Mouse (Mus musculus): ENCODE measurements around the gene Gldc. TPM values are rescaled to one million over a fixed set of nuclear protein-coding genes. Genes with fewer than 3 reads are reported as not detected.

Gene Gldc
- polyA plus RNA-seq, 1 experiment = 74.2 TPM

GRCm38 (mm10) chr19:30108616-30109015 lies 66.6 kb downstream of the Gldc start:
- Histone ChIP-seq H3K36me3 (ENCODE audit: control insufficient read depth, insufficient read depth, low read length) (no peaks in the 10 kb centered on the region), H3K27ac (ENCODE audit: insufficient read depth, low read depth, low read length) (no peak overlapping the region), H3K4me3 (ENCODE audit: insufficient read depth, low read depth, low read length) (no peak overlapping the region), H3K4me1 (ENCODE audit: control insufficient read depth, insufficient read depth, low read length) (0 out of 2 replicates have a peak, but pooled peaks cover 2% of the 10 kb centered on the region), H3K27me3 (replicated peaks; ENCODE audit: control insufficient read depth, insufficient read depth, low read length) (no peaks in the 10 kb centered on the region)
- DNase-seq = no peak
- no peak for TF ChIP-seq CTCF (conservative IDR thresholded peaks at IDR 0.05; ENCODE audit: insufficient read depth, insufficient read length, low read depth, low read length)
- no peak for TF ChIP-seq POLR2A (IDR thresholded peaks at IDR 0.05; ENCODE audit: low read depth, low read length)

GRCm38 (mm10) chr19:30107221-30107845 lies 67.9 kb downstream of the Gldc start:
- H3K36me3 ChIP-seq (ENCODE audit: control insufficient read depth, insufficient read depth, low read length) = no peaks in the 10 kb centered on the region
- H3K27me3 ChIP-seq (replicated peaks; ENCODE audit: control insufficient read depth, insufficient read depth, low read length) = no peaks in the 10 kb centered on the region
- H3K27ac ChIP-seq (ENCODE audit: insufficient read depth, low read depth, low read length) = no peak overlapping the region
- no peak overlapping the region for H3K4me3 ChIP-seq (ENCODE audit: insufficient read depth, low read depth, low read length)
- H3K4me1 ChIP-seq (ENCODE audit: control insufficient read depth, insufficient read depth, low read length) = 0 out of 2 replicates have a peak, but pooled peaks cover 2% of the 10 kb centered on the region
- WGBS = 73% methylated on average over 10 of the region's 10 CpGs
- no peak for TF ChIP-seq CTCF (conservative IDR thresholded peaks at IDR 0.05; ENCODE audit: insufficient read depth, insufficient read length, low read depth, low read length)
- no peak for DNase-seq

GRCm38 (mm10) chr19:30105045-30105842 lies 70.0 kb downstream of the Gldc start:
- Histone ChIP-seq H3K27ac (ENCODE audit: insufficient read depth, low read depth, low read length) (no peak overlapping the region), H3K4me1 (ENCODE audit: control insufficient read depth, insufficient read depth, low read length) (no peaks in the 10 kb centered on the region), H3K27me3 (replicated peaks; ENCODE audit: control insufficient read depth, insufficient read depth, low read length) (no peaks in the 10 kb centered on the region), H3K36me3 (ENCODE audit: control insufficient read depth, insufficient read depth, low read length) (no peaks in the 10 kb centered on the region), H3K4me3 (ENCODE audit: insufficient read depth, low read depth, low read length) (no peak overlapping the region)
- 86% methylated on average over 6 of the region's 6 CpGs for WGBS
- TF ChIP-seq POLR2A (IDR thresholded peaks at IDR 0.05; ENCODE audit: low read depth, low read length) (no peak), CTCF (conservative IDR thresholded peaks at IDR 0.05; ENCODE audit: insufficient read depth, insufficient read length, low read depth, low read length) (no peak)
- DNase-seq = no peak

GRCm38 (mm10) chr19:30102620-30103019 lies 72.6 kb downstream of the Gldc start:
- Histone ChIP-seq H3K4me1 (ENCODE audit: control insufficient read depth, insufficient read depth, low read length) (no peaks in the 10 kb centered on the region), H3K27ac (ENCODE audit: insufficient read depth, low read depth, low read length) (no peak overlapping the region), H3K4me3 (ENCODE audit: insufficient read depth, low read depth, low read length) (no peak overlapping the region), H3K27me3 (replicated peaks; ENCODE audit: control insufficient read depth, insufficient read depth, low read length) (no peaks in the 10 kb centered on the region), H3K36me3 (ENCODE audit: control insufficient read depth, insufficient read depth, low read length) (no peaks in the 10 kb centered on the region)
- WGBS = 83% methylated on average over 6 of the region's 6 CpGs
- no peak for TF ChIP-seq POLR2A (IDR thresholded peaks at IDR 0.05; ENCODE audit: low read depth, low read length)
- TF ChIP-seq CTCF (conservative IDR thresholded peaks at IDR 0.05; ENCODE audit: insufficient read depth, insufficient read length, low read depth, low read length) = no peak
- DNase-seq = no peak

- no peak for TF ChIP-seq CTCF (conservative IDR thresholded peaks at IDR 0.05; ENCODE audit: insufficient read depth, insufficient read length, low read depth, low read length)
- TF ChIP-seq POLR2A (IDR thresholded peaks at IDR 0.05; ENCODE audit: low read depth, low read length) = no peak
- Histone ChIP-seq H3K4me3 (ENCODE audit: insufficient read depth, low read depth, low read length) (no peak overlapping the region), H3K27me3 (replicated peaks; ENCODE audit: control insufficient read depth, insufficient read depth, low read length) (no peaks in the 10 kb centered on the region), H3K36me3 (ENCODE audit: control insufficient read depth, insufficient read depth, low read length) (no peaks in the 10 kb centered on the region), H3K27ac (ENCODE audit: insufficient read depth, low read depth, low read length) (no peak overlapping the region), H3K4me1 (ENCODE audit: control insufficient read depth, insufficient read depth, low read length) (no peaks in the 10 kb centered on the region)
- WGBS = 97% methylated on average over 12 of the region's 12 CpGs
- DNase-seq = no peak
Observed at GRCm38 (mm10) chr19:30100571-30100970, 74.7 kb downstream of the Gldc start.

GRCm38 (mm10) chr19:30097039-30097438 lies 78.2 kb downstream of the Gldc start:
- peaks cover 1% of the 10 kb centered on the region for H3K36me3 ChIP-seq (ENCODE audit: control insufficient read depth, insufficient read depth, low read length)
- TF ChIP-seq CTCF (conservative IDR thresholded peaks at IDR 0.05; ENCODE audit: insufficient read depth, insufficient read length, low read depth, low read length) (no peak), POLR2A (IDR thresholded peaks at IDR 0.05; ENCODE audit: low read depth, low read length) (no peak)
- 79% methylated on average over 4 of the region's 4 CpGs for WGBS

GRCm38 (mm10) chr19:30096186-30096585 lies 79.0 kb downstream of the Gldc start:
- 55% methylated on average over 3 of the region's 3 CpGs for WGBS

More at GRCm38 (mm10) chr19:30097039-30097438, 78.2 kb downstream of the Gldc start:
- Histone ChIP-seq H3K4me1 (ENCODE audit: control insufficient read depth, insufficient read depth, low read length) (no peaks in the 10 kb centered on the region), H3K27ac (ENCODE audit: insufficient read depth, low read depth, low read length) (no peak overlapping the region), H3K27me3 (replicated peaks; ENCODE audit: control insufficient read depth, insufficient read depth, low read length) (no peaks in the 10 kb centered on the region), H3K4me3 (ENCODE audit: insufficient read depth, low read depth, low read length) (no peak overlapping the region)
- peak; percentile 6 for DNase-seq

More at GRCm38 (mm10) chr19:30096186-30096585, 79.0 kb downstream of the Gldc start:
- H3K4me3 ChIP-seq (ENCODE audit: insufficient read depth, low read depth, low read length) = no peak overlapping the region
- no peaks in the 10 kb centered on the region for H3K27me3 ChIP-seq (replicated peaks; ENCODE audit: control insufficient read depth, insufficient read depth, low read length)
- H3K27ac ChIP-seq (ENCODE audit: insufficient read depth, low read depth, low read length) = no peak overlapping the region
- H3K4me1 ChIP-seq (ENCODE audit: control insufficient read depth, insufficient read depth, low read length) = no peaks in the 10 kb centered on the region
- peak; percentile 14 for DNase-seq
- peaks cover 1% of the 10 kb centered on the region for H3K36me3 ChIP-seq (ENCODE audit: control insufficient read depth, insufficient read depth, low read length)
- TF ChIP-seq CTCF (conservative IDR thresholded peaks at IDR 0.05; ENCODE audit: insufficient read depth, insufficient read length, low read depth, low read length) (no peak), POLR2A (IDR thresholded peaks at IDR 0.05; ENCODE audit: low read depth, low read length) (no peak)
